Mouse (Mus musculus) WW6 (cell line): Measurements from ENCODE around the gene Frmd4a.

ENCODE experiments used
- DNase-seq: peaks from one replicate; pipeline ENCODE4 v3.0.0-alpha.2; 2013; ENCODE audit warnings: low read depth, low spot score

Frmd4a gene

DNA sequence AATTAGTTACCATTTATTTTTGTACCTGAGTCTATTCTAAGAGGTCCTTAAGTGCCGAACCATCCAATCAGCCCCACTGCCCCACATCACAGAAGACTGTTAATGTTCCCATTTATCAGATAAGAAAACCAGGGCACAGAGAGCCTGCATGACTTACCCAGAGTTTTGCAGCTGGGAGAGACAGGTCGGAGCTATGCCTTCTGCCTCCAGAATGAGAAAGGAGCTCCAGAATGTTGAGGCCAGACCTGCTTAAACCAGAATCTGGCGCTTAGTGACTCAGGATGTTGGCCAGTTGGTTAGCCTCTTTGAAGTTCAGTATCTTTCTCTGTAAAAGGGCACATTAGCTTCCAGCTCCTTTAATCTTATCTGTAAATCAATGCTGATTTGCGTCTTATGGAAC is 422.4 kb downstream of the Frmd4a start:
- no peak for DNase-seq

DNA sequence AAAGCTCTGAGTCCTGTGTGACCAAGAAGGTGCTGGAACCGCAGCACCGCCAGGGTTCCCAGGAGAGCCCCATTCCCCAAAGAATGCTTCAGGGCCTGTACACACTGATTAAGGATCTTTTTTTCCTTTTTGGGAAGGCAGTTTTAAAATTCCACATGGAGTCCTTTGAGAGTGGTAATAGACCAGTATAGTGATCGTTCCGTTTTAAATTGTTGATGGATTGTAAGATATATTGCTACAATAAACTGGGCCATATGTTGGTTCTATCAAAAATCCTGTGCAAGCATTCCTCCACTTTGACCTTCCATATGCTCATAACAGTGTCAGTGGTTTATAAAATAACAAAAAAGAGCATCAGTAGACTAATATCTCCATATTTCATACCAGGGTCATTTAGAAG is 424.3 kb downstream of the Frmd4a start:
- DNase-seq, result no peak

DNA sequence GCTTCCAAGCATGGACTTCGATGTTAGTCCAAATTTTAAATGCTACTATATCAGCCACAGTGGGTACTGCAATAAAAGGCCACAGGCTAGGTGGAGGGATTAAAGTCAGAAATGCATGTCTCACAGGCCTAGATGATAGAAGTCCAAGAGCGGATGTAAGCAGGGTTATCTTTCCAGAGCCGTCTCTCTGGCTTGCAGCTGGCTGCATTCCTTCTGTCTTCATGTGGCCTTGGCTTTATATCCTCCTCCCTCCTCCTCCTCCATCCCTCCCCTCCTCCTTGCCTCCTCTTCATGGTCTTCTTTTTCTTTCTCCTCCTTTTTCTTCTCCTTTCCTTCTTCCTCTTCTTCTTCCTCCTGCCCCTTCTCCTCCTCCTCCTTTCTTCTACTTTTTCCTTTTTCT is 427.2 kb downstream of the Frmd4a start:
- DNase-seq, result no peak

DNA sequence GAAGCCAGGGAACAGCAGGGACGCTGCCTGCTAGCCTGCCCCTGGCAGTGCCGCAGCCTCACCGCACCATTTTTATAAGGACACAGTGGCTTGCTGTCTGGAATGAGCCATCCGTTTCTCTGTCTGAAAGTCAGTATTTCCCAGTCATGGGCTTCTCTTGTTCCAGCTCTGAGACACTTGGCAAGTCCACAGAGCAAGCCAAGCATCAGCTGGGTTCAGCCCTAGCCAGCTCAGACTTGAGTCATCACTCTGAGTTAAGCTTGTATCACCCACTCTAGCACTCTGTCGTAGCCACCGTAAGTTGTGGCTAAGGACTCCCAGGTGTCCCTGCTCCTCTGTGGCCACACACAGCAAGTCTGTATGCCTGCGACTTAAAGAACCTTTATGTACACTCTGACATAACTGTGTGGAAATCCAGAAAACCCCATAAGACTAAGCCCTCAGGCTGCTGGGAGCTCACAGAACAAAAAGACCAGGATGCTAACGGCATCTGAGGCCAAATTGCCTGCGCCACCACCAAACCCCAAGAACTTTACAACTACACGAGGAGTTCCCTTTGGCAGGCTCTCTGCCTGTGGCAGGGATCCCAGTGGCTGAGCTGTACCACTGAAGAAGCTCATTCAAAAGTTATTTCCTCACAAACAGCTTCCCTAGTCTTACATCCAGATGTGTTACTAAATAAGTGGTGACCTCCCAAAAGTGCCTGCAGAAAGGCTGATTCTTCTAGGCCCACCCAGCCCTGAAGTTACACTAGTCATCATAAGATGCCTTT is 428.3 kb downstream of the Frmd4a start:
- no peak for DNase-seq

DNA sequence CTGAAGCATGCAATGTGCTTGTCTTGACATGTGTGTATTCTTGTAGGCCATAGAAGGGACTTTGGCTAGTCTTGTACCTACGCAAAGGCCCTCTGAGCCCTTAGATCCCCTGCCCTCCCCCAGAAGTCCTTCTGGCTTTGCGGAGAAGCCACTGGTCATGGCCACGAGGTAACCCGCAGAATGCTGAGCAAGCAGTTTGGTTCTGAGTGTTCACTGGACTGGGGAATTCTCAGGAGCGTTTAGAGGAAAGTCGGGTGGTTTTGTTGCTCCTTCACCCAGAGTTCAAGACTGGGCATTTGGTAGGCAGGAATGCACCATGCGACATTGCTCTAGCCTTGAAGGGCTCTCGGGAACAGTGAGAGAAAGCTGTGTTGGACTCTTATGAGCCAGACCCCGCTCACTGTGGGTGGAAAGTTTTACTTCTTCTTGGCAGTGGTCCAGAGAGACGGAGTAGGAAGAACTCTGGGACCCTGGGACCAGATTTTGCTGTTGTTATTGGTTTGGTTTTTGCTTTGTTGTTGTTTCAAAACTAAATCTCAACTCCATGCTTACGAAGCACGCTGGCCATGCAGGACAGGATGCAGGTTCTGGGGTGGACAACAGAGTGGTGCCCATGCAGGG is 432.5 kb downstream of the Frmd4a start:
- DNase-seq, result no peak

DNA sequence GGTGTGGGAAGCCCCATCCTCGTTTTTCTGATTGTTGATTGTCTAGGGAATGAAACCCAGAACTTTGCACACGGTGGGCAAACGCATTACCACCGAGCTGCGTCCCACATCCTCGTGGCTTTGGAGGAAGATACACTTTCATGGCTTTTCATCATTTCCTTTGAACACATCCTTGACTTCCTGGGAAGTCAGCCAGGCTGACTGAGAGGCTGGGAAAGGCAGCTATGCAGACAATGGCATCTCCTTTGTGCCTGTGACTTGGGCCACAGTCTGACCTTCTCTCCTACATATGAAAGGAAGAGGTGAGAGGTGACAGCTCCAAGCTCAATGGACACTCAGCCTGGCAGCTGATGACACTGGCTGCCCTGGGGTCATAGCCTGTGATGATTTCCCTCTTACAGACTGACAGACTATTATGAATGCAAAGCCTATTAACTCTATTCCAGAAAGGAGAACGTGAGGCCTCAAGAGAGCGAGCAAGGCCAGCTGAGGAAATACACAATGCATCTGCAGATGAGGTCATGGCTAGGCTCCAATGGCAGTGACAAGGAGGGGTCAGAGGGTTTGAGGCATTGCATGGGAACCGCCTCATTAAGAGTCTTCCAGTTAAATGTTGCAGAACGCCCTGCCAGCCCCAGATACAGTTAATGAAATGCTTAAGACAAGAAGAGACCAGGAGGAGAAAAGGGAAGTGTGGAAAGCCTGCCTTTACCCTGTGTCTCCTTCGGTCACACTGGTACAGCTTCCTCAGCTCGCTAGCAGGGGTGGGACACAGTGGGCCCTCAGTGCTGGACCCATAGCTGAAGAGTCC is 435.3 kb downstream of the Frmd4a start:
- no peak for DNase-seq

DNA sequence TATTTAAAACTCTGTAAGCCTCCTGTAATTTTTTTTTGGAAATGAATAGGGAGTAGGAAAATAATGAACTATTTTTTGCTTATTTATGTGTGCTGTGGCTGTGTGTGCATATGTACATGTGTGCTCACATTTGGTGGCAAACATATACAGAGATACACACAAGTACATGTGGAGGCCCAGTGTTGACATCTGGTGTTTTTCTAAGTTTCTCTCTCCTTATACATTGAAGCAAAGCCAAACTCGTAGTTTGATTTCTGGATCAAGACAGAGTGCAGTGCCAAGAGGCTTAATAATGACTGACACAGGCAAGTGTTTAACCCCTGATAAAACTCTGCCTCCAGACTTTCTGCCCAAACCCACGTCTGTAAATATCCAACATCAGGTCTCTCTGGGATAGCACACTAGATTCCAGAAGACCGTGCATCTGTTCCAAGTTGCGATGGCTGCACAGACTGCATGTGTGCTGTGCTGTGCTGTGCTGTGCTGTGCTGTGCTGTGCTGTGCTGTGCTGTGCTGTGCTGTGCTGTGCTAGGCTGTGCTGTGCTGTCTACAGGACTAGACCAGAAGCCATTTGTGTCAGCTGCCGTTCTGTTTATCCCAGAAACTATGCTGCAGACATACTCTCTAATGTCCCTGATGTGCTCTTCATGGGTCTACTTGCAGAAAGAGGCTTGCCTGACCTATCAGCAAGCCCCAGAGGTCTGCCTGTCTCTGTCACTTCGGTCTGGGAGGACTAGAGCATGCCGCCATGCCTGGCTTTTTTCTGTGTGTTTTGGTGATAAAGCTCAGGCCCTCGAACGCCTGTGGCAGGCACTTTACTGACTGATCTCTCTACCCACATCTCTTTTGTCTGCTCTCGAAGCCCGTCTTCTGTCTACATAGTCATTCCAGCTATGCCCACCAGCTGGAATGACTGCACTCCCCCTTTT is 437.8 kb downstream of the Frmd4a start:
- DNase-seq, result no peak

DNA sequence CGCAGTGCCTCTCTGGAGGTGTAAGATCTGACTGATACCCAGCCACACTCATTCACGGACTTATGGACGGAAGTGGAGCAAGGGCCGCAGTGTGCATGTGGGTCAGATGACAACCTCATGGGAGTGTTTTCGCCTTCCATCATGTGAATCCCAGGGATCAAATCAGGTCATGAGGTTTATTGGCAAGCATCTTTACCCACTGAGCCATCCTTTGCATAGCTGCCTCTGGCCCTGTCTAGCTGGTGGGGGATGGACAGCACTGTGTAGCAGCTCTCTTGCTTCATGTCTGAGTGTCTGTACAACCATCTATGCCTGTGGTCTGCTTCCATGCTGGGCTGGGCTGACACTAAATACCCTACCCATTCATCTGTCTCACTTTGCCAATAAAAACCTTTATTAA is 443.4 kb downstream of the Frmd4a start:
- DNase-seq, result no peak

- no peak for DNase-seq
These were observed 444.0 kb downstream of the Frmd4a start for GRCm38 (mm10) chr2:4461514-4461913.

- no peak for DNase-seq
These were observed 445.0 kb downstream of the Frmd4a start for GRCm38 (mm10) chr2:4462480-4462879.

DNA sequence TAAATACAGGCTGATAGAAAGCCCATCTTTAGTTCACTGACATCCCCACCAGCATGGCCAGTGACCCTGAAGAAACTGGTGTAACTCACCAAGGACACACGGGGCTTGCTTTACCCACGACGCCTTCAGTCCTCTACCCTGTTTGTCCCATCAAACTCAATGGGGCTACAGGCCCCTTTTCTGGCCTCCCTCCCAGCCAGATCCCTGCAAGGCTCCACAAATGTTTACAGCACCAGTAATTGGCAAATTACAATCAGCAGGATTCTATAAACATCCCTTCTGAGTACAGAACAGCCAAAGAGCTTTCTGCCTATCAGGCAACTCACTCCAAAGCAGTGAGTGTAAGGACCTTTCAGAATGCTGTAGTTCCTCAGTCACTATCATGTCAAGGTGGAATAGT is 448.6 kb downstream of the Frmd4a start:
- DNase-seq, result no peak

- DNase-seq, result no peak
These were observed 449.8 kb downstream of the Frmd4a start for GRCm38 (mm10) chr2:4467314-4467713.

- no peak for DNase-seq
These were observed 455.4 kb downstream of the Frmd4a start for GRCm38 (mm10) chr2:4472760-4473480.

GRCm38 (mm10) chr2:4473866-4474538 is 456.5 kb downstream of the Frmd4a start:
- no peak for DNase-seq

GRCm38 (mm10) chr2:4474539-4474937 is 457.0 kb downstream of the Frmd4a start:
- no peak for DNase-seq

- DNase-seq, result no peak
These were observed 458.5 kb downstream of the Frmd4a start for GRCm38 (mm10) chr2:4475991-4476390.

GRCm38 (mm10) chr2:4476608-4477007 is 459.1 kb downstream of the Frmd4a start:
- DNase-seq, result no peak

DNA sequence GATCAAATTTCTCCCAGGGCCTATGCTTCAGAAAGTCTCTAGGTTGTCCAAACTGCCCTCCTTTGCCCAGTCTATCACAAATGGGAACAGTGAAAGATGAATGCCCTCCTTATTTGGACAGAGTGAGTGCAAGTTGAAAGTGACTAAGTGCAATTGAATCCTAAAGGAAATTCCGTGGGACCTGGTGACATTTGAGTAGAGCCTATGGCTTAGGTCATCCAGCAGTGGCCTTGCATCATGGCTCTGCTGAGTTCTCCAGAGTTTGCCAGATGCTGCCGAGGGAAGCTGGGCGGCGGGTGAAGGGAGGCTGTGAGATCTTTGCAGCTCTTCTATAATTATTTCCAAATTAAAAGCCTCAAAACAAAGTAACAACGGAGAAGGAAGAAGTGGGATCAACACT is 459.8 kb downstream of the Frmd4a start:
- no peak for DNase-seq

DNA sequence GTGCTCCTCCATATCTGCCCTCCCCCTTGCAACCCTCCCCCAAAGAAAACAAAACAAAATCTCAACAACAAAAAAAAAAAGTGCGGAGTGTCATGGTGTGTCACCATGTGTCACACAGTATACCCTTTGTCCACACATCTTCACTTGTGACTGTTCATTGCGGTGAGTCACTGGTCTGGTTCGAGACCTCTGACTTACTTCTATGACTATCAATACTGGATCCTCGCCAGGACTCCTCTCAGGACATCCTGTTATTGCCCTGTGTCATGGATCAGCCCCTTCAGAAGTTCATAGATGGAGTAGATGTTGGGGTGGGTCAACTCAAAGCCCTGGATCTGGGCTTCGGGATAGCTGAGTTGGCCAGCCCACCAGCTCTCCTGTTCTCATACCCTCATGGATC is 462.7 kb downstream of the Frmd4a start:
- no peak for DNase-seq

DNA sequence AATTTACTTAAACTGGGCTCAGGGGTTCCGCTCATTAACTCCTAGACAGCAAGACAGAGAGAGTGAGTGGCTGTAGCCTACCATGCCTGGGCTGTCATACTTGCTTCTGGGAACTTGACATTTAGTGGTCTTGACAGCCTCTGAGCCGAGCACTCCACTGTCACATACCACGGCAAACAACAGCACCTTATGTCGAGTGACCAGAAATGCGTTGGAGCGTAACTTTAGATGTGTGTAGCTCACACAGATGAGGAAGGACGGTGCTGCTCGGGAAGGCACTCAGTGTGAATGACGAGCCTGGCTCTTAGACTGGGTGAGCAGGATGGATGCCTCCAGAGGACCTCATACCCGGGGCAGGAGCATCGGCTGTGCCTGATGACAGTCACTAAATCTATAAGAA is 463.6 kb downstream of the Frmd4a start:
- DNase-seq, result no peak
